14 mouse cellular contexts compared by ENCODE assay signal in genomic region chr2:21245477-21246102, GRCm38 (mm10). TPM values are rescaled to one million over a fixed set of nuclear protein-coding genes. Genes with fewer than 3 reads are reported as not detected.
DNase-seq lines count a peak whose midpoint lies in the region; ATAC-seq and TF ChIP-seq lines count a peak whose summit lies in the region.
"Had no signal": no experiment of that assay in that cellular context is flagged by ENCODE, and none has a peak within 500 bp of the region (broad histone marks: within the 10 kb centered on the region; RNA-seq: fewer than 3 reads in every experiment).

No protein-coding gene starts in this region.

- H3K4me2 ChIP-seq in heart, embryonic 11.5 days: no peak overlapping the region; the same call in 1 of the 2 replicates
- no peak overlapping the region for H3K4me2 ChIP-seq in lung, postnatal 0 days (replicated peaks; ENCODE audit: low read depth, low read length)
- H3K4me2 ChIP-seq in liver, embryonic 12.5 days: no peak overlapping the region
- H3K4me2 ChIP-seq: limb, embryonic 15.5 days; neural tube, embryonic 13.5 days had no signal

- no peaks in the 10 kb centered on the region for H3K36me3 ChIP-seq in heart, embryonic 11.5 days (ENCODE audit: control insufficient read depth, insufficient read depth, low read length)
- no peaks in the 10 kb centered on the region for H3K36me3 ChIP-seq in lung, postnatal 0 days (ENCODE audit: insufficient read depth, low read length)
- no peaks in the 10 kb centered on the region for H3K36me3 ChIP-seq in liver, embryonic 12.5 days
- H3K36me3 ChIP-seq: limb, embryonic 15.5 days; neural tube, embryonic 13.5 days had no signal

- H3K9me3 ChIP-seq in heart, embryonic 11.5 days (replicated peaks; ENCODE audit: control insufficient read depth, low read length): no peaks in the 10 kb centered on the region
- H3K9me3 ChIP-seq in lung, postnatal 0 days (ENCODE audit: low read length): no peaks in the 10 kb centered on the region
- H3K9me3 ChIP-seq in liver, embryonic 12.5 days (replicated peaks): no peaks in the 10 kb centered on the region
- H3K9me3 ChIP-seq: limb, embryonic 15.5 days; neural tube, embryonic 13.5 days had no signal

- no peak overlapping the region for H3K4me3 ChIP-seq in heart, embryonic 11.5 days (ENCODE audit: low read depth, low read length)
- H3K4me3 ChIP-seq in lung, postnatal 0 days (ENCODE audit: low read depth, low read length): no peak overlapping the region
- H3K4me3 ChIP-seq in liver, embryonic 12.5 days: no peak overlapping the region
- H3K4me3 ChIP-seq in gastrocnemius, adult 2 months: no peak overlapping the region
- H3K4me3 ChIP-seq: limb, embryonic 15.5 days; neural tube, embryonic 13.5 days had no signal

- no peaks in the 10 kb centered on the region for H3K27me3 ChIP-seq in heart, embryonic 11.5 days (ENCODE audit: control insufficient read depth, insufficient read depth, low read length)
- H3K27me3 ChIP-seq in lung, postnatal 0 days (replicated peaks; ENCODE audit: insufficient read depth, low read length): no peaks in the 10 kb centered on the region
- H3K27me3 ChIP-seq in liver, embryonic 12.5 days (replicated peaks): no peaks in the 10 kb centered on the region
- H3K27me3 ChIP-seq: limb, embryonic 15.5 days; neural tube, embryonic 13.5 days had no signal

- no peak overlapping the region for H3K9ac ChIP-seq in heart, embryonic 11.5 days (ENCODE audit: low read depth, low read length)
- no peak overlapping the region for H3K9ac ChIP-seq in lung, postnatal 0 days (replicated peaks; ENCODE audit: low read depth)
- no peak overlapping the region for H3K9ac ChIP-seq in liver, embryonic 12.5 days
- H3K9ac ChIP-seq: limb, embryonic 15.5 days; neural tube, embryonic 13.5 days had no signal

- DNase-seq in heart, postnatal 25 days (ENCODE audit: low spot score): no peak
- peak; percentile 21 for DNase-seq in lung, postnatal 0 days (ENCODE audit: low spot score)
- DNase-seq in lung, postnatal 14 days: no peak
- no peak for DNase-seq in gastrocnemius, adult 2 months
- no peak for DNase-seq in embryo, embryonic 9.5 days (ENCODE audit: extremely low spot score)
- DNase-seq in urinary bladder, postnatal 25 days (ENCODE audit: low spot score): no peak
- DNase-seq: embryo, embryonic 11 days; gastrocnemius, postnatal 10 days; layer of hippocampus, postnatal 36 days; midbrain, embryonic 14.5 days had no signal

- peaks cover 8% of the 10 kb centered on the region for H3K4me1 ChIP-seq in heart, embryonic 11.5 days (ENCODE audit: control insufficient read depth, insufficient read depth, low read length)
- H3K4me1 ChIP-seq in lung, postnatal 0 days (ENCODE audit: insufficient read depth, low read depth, low read length): no peaks in the 10 kb centered on the region
- no peaks in the 10 kb centered on the region for H3K4me1 ChIP-seq in liver, embryonic 12.5 days
- H3K4me1 ChIP-seq: limb, embryonic 15.5 days; neural tube, embryonic 13.5 days had no signal

- intact Hi-C loops in heart, postnatal 25 days (cut with DNase I): no loop called here
- intact Hi-C loops in gastrocnemius, adult 2 months (cut with DNase I): no loop called here

- peak; percentile 59; the same call in 1 of the 2 replicates for ATAC-seq in heart, embryonic 11.5 days (replicated peaks; ENCODE audit: insufficient number of reproducible peaks, low FRiP score, low TSS enrichment)
- ATAC-seq in lung, postnatal 0 days: peak; percentile 71
- ATAC-seq in liver, embryonic 12.5 days: peak; percentile 89

- TF ChIP-seq EP300 in lung, postnatal 0 days (IDR thresholded peaks at IDR 0.05): no peak

- peak; percentile 51 for TF ChIP-seq CTCF in lung, postnatal 0 days (IDR thresholded peaks at IDR 0.05)
- no peak for TF ChIP-seq CTCF in gastrocnemius, adult 2 months (IDR thresholded peaks at IDR 0.05)

- 67% methylated on average over 2 of the region's 2 CpGs for WGBS in heart, embryonic 11.5 days (ENCODE audit: insufficient replicate concordance)
- 71% methylated on average over 2 of the region's 2 CpGs for WGBS in lung, postnatal 0 days
- 55% methylated on average over 2 of the region's 2 CpGs for WGBS in liver, embryonic 12.5 days (ENCODE audit: insufficient replicate concordance)

- 0 out of 2 replicates have a peak overlapping the region, but pooled peaks have one; percentile 29 for H3K27ac ChIP-seq in heart, embryonic 11.5 days (ENCODE audit: low read depth, low read length)
- no peak overlapping the region for H3K27ac ChIP-seq in lung, postnatal 0 days (ENCODE audit: low read length)
- H3K27ac ChIP-seq in liver, embryonic 12.5 days: no peak overlapping the region
- no peak overlapping the region for H3K27ac ChIP-seq in gastrocnemius, adult 2 months
- H3K27ac ChIP-seq: limb, embryonic 15.5 days; neural tube, embryonic 13.5 days had no signal

RNA-seq across cellular contexts. Expression of gene Thnsl1, which starts 40.1 kb away (rescaled TPM):
- 6.9 and 7.3 TPM in 2 replicates for polyA plus RNA-seq in heart, embryonic 11.5 days (2014; fragmentation: Nextera tagmentation; extraction: Ambion mirVana)
- 1 to 10 TPM; 5.6 to 8.6 TPM for total RNA-seq in heart, postnatal 25 days (2021)
- polyA plus RNA-seq in lung, postnatal 0 days (2015; fragmentation: Nextera tagmentation; extraction: Ambion mirVana): 3.8 and 5.7 TPM in 2 replicates
- 2.8 and 3.1 TPM in 2 replicates for polyA plus RNA-seq in liver, embryonic 12.5 days (2016; fragmentation: Nextera tagmentation; extraction: Ambion mirVana)
- 1 to 10 TPM; 2.6 to 3.7 TPM for total RNA-seq in gastrocnemius, adult 2 months (2021)

RNA-seq across cellular contexts. Expression of gene Enkur, which starts 40.4 kb away (rescaled TPM):
- 1.6 and 2.8 TPM in 2 replicates for polyA plus RNA-seq in heart, embryonic 11.5 days (2014; fragmentation: Nextera tagmentation; extraction: Ambion mirVana)
- 1 to 10 TPM; 1.7 to 2.3 TPM for total RNA-seq in heart, postnatal 25 days (2021)
- polyA plus RNA-seq in lung, postnatal 0 days (2015; fragmentation: Nextera tagmentation; extraction: Ambion mirVana): 10.2 and 12.5 TPM in 2 replicates
- polyA plus RNA-seq in liver, embryonic 12.5 days (2016; fragmentation: Nextera tagmentation; extraction: Ambion mirVana): not detected in 2 replicates
- total RNA-seq in gastrocnemius, adult 2 months (2021): under 1 TPM; 0.20 to 0.87 TPM
